Mouse (Mus musculus) testis, postnatal 14 days (tissue): ENCODE data around the gene Rabggta.

Experiments used
- DNase-seq: peaks from one replicate; pipeline ENCODE4 v3.0.0; 2021; ENCODE audit warnings: low spot score

Rabggta gene

GRCm38 (mm10) chr14:55730531-55731032 lies 8.5 kb upstream of the Rabggta start:
- DNase-seq, result no peak

- DNase-seq, result no peak
These were observed 8.1 kb upstream of the Rabggta start for GRCm38 (mm10) chr14:55730116-55730515.

GRCm38 (mm10) chr14:55727889-55728685 lies 6.0 kb upstream of the Rabggta start:
- DNase-seq, result no peak

- no peak for DNase-seq
These were observed 4.2 kb upstream of the Rabggta start for GRCm38 (mm10) chr14:55726261-55726660.

GRCm38 (mm10) chr14:55724411-55724871 lies 2.4 kb upstream of the Rabggta start:
- no peak for DNase-seq

- DNase-seq, result no peak
These were observed 1.4 kb upstream of the Rabggta start for GRCm38 (mm10) chr14:55723433-55723832.

- no peak for DNase-seq
These were observed 429 bp upstream of the Rabggta start for GRCm38 (mm10) chr14:55722438-55722945.

GRCm38 (mm10) chr14:55721076-55721475 lies 987 bp downstream of the Rabggta start:
- DNase-seq, result no peak

GRCm38 (mm10) chr14:55720666-55721065 lies 1.4 kb downstream of the Rabggta start:
- no peak for DNase-seq

- DNase-seq, result no peak
These were observed 2.3 kb downstream of the Rabggta start for GRCm38 (mm10) chr14:55719737-55720136.

- no peak for DNase-seq
These were observed 5.2 kb downstream of the Rabggta start for GRCm38 (mm10) chr14:55716884-55717283.

GRCm38 (mm10) chr14:55716271-55716670 lies 5.8 kb downstream of the Rabggta start:
- DNase-seq, result no peak

- DNase-seq, result no peak
These were observed 7.2 kb downstream of the Rabggta start for GRCm38 (mm10) chr14:55714893-55715292.

GRCm38 (mm10) chr14:55713729-55714122 lies 8.3 kb downstream of the Rabggta start, which contains the start of gene Tgm1:
Gene Tgm1, minus strand, starts transcription at chr14:55713926.
- DNase-seq, result no peak

- DNase-seq, result no peak
These were observed 8.9 kb downstream of the Rabggta start for GRCm38 (mm10) chr14:55713007-55713728.

- no peak for DNase-seq
These were observed 10.3 kb downstream of the Rabggta start for GRCm38 (mm10) chr14:55711786-55712185.

GRCm38 (mm10) chr14:55709509-55709908 lies 12.6 kb downstream of the Rabggta start:
- no peak for DNase-seq

GRCm38 (mm10) chr14:55707397-55707796 lies 14.7 kb downstream of the Rabggta start:
- no peak for DNase-seq

- no peak for DNase-seq
These were observed 15.9 kb downstream of the Rabggta start for GRCm38 (mm10) chr14:55706051-55706600.

- no peak for DNase-seq
These were observed 19.3 kb downstream of the Rabggta start for GRCm38 (mm10) chr14:55702761-55703160.

GRCm38 (mm10) chr14:55701131-55701530 lies 20.9 kb downstream of the Rabggta start:
- DNase-seq, result no peak

GRCm38 (mm10) chr14:55697226-55697625 lies 24.8 kb downstream of the Rabggta start:
- no peak for DNase-seq
